Mouse (Mus musculus): ENCODE measurements around the gene Trappc5.

DNA sequence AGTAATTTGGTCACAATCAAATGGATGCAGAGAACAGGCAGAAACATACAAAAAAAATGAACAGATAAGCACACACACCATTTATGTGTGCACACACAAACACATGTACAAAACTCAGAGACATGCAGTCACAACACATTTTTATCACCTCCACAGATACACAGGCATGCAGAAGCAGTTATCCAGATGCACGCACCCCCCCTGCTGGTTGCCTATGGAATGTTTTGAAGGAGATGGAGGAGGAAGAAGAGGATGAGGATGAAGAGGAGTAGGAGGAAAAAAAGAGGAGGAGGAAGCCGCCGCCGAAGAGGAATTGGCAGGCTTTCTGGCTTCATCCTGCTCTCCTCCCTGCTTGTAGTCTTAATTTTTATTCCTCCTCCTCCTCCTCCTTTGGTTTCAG is 29.6 kb downstream of the Trappc5 start:
- TF ChIP-seq CTCF (IDR thresholded peaks at IDR 0.05; ENCODE audit: low read depth) (peak; percentile 62), EP300 (IDR thresholded peaks at IDR 0.05; ENCODE audit: low read depth) (no peak)

Measured in liver, embryonic 14.5 days (tissue).